Mouse (Mus musculus): ENCODE results near the gene Capn9. TPM values are rescaled to one million over a fixed set of nuclear protein-coding genes. Genes with fewer than 3 reads are reported as not detected.

Gene Capn9
- total RNA-seq, 2 experiments from 2014 or later = not detected

- no peak for ATAC-seq (ENCODE audit: poor library complexity, severe bottlenecking)
These were observed 58.7 kb downstream of the Capn9 start for GRCm38 (mm10) chr8:124634411-124635246.

- ATAC-seq (ENCODE audit: poor library complexity, severe bottlenecking) = no peak
These were observed 59.3 kb downstream of the Capn9 start for GRCm38 (mm10) chr8:124635247-124635502.

GRCm38 (mm10) chr8:124641599-124641998 is 65.7 kb downstream of the Capn9 start:
- no peak for ATAC-seq (ENCODE audit: poor library complexity, severe bottlenecking)

GRCm38 (mm10) chr8:124643540-124644339 is 67.8 kb downstream of the Capn9 start:
- ATAC-seq (ENCODE audit: poor library complexity, severe bottlenecking) = no peak

DNA sequence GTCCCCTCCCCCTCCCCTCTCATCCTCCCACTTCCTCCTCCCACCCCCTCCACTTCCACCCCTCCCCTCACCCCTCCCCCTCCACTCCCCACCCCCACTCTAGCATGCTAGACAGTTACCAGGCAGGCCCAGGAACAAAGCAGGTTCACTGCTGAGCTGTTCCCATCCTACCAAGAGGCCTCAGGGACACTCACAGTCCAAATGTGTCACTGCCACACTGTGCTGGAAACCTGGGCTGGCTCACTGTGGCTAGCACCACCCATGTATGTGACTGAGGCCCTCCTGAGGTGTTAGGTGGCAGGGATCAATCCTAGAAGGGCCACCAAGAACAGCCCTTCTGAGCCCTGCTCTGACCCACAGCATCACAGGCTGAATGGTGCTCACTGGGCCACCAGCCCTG is 72.4 kb downstream of the Capn9 start:
- ATAC-seq (ENCODE audit: poor library complexity, severe bottlenecking) = no peak

- ATAC-seq (ENCODE audit: poor library complexity, severe bottlenecking) = no peak
These were observed 75.9 kb downstream of the Capn9 start for GRCm38 (mm10) chr8:124651776-124652175.

DNA sequence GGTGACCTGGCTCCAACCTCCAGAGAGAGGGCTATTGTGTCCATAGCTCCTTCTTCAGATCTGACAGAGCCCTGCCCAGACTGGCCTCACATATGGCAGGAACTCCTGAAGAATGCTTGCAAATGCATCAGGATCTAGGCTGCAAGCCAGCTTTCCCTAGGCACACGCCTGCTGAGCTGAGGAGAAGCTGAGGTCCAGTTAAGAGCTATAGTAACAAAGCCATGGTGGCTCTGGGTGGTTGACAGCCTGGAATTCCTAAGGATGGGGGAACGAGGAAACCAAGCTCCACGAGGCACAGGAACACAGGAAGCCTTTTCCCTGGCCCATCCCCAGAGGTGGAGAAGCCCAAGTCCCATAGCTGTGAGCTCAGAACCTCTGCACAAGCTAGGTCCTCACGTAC is 76.6 kb downstream of the Capn9 start:
- ATAC-seq (ENCODE audit: poor library complexity, severe bottlenecking) = no peak

DNA sequence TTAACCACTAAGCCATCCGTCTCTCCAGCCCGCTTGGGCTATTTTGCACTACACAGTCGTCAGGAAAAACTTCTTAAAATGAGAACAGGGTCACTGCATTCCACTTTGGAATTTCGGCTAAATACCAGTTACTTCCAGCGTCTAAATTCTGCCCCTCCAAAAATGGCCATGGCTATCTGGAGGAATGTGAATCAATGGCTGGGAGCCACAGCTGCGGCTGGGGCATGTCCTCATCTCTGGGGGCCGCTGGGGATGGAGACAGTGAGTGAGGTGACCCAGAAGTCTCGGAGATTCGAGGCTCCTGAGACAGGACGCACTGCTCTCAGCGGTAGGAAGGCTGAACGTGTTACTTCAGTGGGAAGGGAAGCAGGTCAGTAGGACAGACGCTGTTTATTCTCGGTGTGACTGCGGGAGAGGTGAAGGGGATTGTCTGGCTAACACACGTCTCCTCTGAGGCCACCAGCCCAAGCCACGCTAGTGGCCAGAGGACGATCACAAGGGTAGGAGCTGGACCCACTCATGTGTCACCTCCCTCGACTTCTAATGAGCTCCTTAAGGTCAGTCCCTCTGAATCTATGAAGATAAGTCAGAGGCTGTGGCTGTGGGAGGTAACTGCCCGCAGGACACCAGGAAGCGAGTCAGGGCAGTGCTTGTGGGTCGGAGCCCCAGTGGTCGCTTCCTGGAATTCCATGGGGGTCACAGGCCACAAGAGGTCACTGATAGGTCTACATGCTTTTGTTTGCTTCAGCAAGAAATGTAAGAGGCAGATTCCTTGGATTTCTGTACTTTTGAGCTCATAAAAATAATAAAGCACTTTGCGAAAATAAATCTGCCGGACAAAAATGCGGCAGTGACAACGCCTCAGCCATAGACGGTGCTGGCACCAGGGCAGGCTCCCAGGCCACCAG is 77.9 kb downstream of the Capn9 start:
- no peak for ATAC-seq (ENCODE audit: poor library complexity, severe bottlenecking)

DNA sequence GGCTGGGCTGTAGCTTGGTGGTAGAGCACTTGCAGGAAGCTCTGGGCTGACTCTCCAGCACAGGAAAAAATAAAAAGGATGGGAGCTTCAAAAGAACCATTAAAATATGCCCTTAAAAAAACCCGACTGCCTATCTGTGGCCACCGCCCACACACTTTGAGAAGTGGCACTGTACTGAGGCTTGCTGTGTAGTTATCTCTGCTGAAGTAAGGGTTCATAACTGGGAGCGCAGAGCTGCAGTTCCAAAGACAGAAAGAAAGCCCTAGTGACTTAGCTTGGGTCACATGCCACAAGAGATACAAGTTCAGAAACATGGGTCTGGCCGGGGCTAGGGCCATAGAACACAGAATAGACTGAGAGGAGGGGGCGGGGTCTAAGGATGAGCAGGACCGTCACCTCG is 82.0 kb downstream of the Capn9 start:
- ATAC-seq (ENCODE audit: poor library complexity, severe bottlenecking) = no peak

DNA sequence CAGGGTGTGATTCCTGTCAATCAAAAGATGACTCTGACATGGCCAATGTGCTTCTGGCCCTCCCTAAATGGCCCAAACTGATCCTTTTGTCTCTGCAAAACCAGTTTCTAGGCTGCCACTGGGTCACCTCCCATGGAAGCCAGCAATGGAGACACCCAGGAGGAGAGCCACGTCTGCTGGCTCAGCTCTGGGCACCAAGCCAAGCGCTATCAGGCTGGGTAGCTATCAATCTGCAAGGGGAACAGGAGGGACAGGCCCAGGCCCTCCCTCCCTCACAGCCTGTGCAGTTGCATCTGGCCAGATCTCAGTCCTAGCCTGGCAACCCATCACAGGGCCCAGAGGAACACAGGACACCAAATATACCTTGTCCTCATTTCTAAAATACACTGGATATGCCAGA is 82.5 kb downstream of the Capn9 start:
- ATAC-seq (ENCODE audit: poor library complexity, severe bottlenecking) = no peak

- no peak for ATAC-seq (ENCODE audit: poor library complexity, severe bottlenecking)
These were observed 85.9 kb downstream of the Capn9 start for GRCm38 (mm10) chr8:124661781-124662180.

DNA sequence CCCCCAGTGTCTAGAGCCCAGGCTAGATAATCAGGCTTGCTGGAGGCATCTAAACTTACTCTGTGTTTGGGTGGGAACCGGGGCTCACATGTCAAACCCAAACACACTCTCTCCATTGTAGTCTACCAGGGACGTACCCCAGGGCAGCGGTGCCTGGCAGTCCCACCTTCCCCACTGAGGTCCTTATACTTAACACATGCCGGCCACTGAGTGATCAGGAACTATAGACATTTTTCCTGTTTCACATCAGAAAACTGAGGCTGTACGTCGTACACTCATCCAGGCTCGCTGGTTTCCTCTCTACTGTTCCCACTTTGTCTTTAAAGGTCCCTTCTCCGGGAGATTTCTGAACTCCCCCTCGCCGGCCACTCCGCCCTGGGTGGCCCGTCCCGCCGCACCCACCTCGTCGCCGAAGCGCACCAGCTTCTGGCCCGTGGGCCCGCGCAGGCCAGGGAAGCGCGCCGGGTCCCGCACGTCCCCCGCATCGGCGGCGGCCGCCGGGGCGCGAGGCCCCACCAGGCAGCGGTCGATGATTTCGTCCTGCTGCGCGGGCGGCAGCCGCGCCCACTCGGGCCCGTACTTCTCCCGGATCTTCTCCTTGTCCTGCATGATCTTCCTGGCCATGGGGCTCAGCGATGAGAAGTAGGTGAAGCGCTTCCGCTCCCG is 86.7 kb downstream of the Capn9 start:
- peak; percentile 25 for ATAC-seq (ENCODE audit: poor library complexity, severe bottlenecking)

DNA sequence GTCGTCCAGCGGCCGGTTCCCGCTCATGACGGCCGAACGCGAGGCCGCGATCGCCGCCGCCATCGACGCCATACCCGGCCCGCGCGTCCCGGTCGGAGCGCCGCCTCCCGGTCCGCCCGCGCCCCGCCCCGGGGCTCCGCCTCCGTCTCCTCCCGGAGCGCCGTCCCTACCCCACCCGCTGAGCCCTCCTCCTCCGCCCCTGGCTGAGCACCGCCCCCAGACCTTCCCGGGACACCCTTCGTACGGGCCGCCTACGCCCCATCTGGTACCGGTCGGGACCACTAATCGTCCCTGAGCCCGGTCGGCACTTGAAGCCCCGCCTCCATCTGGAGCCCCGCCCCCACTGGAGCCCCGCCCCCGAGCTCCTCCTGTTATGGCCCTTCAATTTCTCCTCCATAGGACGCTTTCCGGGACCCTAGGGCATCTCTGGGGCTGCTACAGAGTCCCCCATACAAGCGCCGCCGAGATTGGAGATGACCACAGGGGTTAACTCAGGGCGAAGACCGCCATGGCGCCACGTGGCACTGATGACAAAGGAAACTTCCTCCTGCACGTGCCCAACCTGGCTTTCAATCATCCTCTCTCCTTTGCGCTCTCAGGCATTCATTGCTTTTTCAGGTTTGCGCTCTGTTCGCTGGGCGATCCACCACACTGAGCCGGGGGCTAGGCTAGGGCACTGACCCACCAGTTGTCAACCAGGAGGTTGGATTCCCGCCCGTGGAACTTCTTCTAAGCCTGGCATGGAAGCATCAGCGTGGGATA is 87.4 kb downstream of the Capn9 start, which contains the start of gene 2310022B05Rik:
Gene 2310022B05Rik (minus strand): TSS at position 258 of the 762 bp plus-strand sequence.
- peak; percentile 75 for ATAC-seq (ENCODE audit: poor library complexity, severe bottlenecking)

- ATAC-seq (ENCODE audit: poor library complexity, severe bottlenecking) = no peak
These were observed 87.9 kb downstream of the Capn9 start for GRCm38 (mm10) chr8:124663874-124664230.

DNA sequence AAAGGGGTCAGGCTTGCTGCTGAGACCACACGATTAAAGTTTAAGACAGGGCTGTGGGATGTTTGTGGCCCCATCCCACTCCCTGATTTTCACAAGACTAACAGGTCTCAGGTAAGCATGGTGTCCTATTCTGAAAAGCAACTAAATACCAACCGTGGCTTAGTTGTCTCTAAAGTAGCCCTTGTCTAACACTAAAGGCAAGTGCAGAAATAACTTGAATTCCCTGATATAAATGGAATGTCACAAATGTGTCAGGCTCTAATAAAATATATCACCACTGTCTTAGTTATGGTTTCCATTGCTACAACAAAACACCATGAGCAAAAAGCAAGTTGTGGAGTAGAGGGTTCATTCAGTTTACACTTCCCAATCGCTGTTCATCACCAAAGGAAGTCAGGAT is 88.5 kb downstream of the Capn9 start:
- ATAC-seq (ENCODE audit: poor library complexity, severe bottlenecking) = no peak

Other genes with a start within 250 kb of the Capn9 start
- gene Pgbd5, start 136.5 kb upstream of the Capn9 start, total RNA-seq (2015) = 0.09 TPM in 1 of 2 replicates, not detected in the other
- not detected in 2 replicates for gene Pgbd5, start 136.5 kb upstream of the Capn9 start, total RNA-seq (2017)
- 11.0 and 14.4 TPM in 2 replicates for gene Cog2, start 55.3 kb upstream of the Capn9 start, total RNA-seq (2015)
- 16.7 and 21.7 TPM in 2 replicates for gene Cog2, start 55.3 kb upstream of the Capn9 start, total RNA-seq (2017)
- 0.27 TPM in 1 of 2 replicates, not detected in the other for gene Agt, start 6.4 kb upstream of the Capn9 start, total RNA-seq (2015)
- 0.11 and 0.94 TPM in 2 replicates for gene Agt, start 6.4 kb upstream of the Capn9 start, total RNA-seq (2017)
- 6.2 and 7.5 TPM in 2 replicates for gene 2310022B05Rik, start 87.3 kb downstream of the Capn9 start, total RNA-seq (2015)
- 1.6 and 2.1 TPM in 2 replicates for gene 2310022B05Rik, start 87.3 kb downstream of the Capn9 start, total RNA-seq (2017)
- gene Ttc13, start 145.9 kb downstream of the Capn9 start, total RNA-seq (2015) = 34.0 and 47.9 TPM in 2 replicates
- gene Ttc13, start 145.9 kb downstream of the Capn9 start, total RNA-seq (2017) = 32.7 and 36.7 TPM in 2 replicates
- gene Arv1, start 146.0 kb downstream of the Capn9 start, total RNA-seq (2015) = 4.6 and 5.3 TPM in 2 replicates
- gene Arv1, start 146.0 kb downstream of the Capn9 start, total RNA-seq (2017) = 0.92 and 1.5 TPM in 2 replicates
- gene Fam89a, start 175.7 kb downstream of the Capn9 start, total RNA-seq (2015) = 0.98 and 1.3 TPM in 2 replicates
- 0.33 TPM in 1 of 2 replicates, not detected in the other for gene Fam89a, start 175.7 kb downstream of the Capn9 start, total RNA-seq (2017)
- gene Trim67, start 217.0 kb downstream of the Capn9 start, total RNA-seq (2015) = not detected in 2 replicates
- gene Trim67, start 217.0 kb downstream of the Capn9 start, total RNA-seq (2017) = 0.04 TPM in 1 of 2 replicates, not detected in the other

Data from megakaryocyte, adult 5-6 weeks (primary cell).